Mouse (Mus musculus) cerebellum, postnatal 14 days (tissue): ENCODE data around the gene Pten.
A peak's percentile ranks its signal among the peaks of the same experiment; 100 is the strongest.

Source experiments
- DNase-seq, 2 experiments: peaks; one replicate each; pipeline ENCODE4 v3.0.0; 2021; ENCODE audit warnings: mixed read lengths in 2 of 2

The Pten gene

DNA sequence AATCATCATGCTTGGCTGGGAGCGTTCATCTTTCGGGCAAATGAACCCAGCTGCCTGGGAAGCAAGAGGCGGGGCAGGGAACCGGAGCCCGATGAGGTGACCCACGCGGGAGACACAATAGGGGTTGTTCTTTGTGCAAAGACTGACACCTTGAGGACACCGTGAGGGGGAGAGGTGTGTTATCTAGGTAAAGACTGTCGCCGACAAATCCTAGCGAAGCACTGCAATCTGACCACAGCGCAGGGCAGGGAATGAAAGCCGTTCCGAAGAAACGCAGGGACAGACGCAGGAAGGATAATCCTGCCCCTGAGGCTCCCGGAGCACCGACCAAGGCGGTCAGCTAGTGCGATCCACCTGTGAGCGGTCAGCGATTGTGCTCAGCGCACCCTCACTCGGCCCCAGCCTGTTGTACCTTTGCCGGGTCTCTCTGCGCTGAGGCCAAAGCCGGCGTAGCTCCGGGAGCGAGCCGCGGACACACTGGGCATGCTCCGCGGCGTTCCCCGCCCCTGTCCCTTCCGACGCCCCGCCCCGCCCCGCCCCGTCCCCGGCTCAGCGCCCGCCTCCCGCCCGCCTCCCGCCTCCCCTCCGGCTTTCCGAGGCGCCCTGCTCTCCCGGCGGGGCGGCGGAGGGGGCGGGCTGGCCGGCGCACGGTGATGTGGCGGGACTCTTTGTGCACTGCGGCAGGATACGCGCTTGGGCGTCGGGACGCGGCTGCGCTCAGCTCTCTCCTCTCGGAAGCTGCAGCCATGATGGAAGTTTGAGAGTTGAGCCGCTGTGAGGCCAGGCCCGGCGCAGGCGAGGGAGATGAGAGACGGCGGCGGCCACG is at the start of gene Pten:
TSS of gene Pten (plus strand) at position 598 of the 826 bp plus-strand sequence.
- DNase-seq, result peak; percentile 98 to 99

DNA sequence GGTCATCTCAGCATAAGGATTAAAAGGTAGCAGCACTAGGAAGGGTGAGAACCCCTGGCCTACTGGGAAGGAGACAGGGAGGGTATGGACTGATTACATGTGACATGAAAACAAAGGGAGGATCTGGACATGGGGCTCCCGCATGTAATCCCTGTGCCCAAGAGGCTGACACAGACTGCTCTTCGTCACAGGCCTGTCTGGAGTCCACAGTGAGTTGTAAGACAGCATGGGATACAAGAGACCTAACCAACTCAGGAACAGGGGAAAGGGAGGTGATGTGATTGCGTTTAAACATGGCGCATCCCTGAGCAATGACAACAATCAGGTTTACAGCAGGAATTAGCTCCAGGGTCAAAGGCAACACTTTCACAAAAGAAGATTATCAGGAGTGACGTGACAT is 48.3 kb upstream of the Pten start:
- DNase-seq, result no peak

DNA sequence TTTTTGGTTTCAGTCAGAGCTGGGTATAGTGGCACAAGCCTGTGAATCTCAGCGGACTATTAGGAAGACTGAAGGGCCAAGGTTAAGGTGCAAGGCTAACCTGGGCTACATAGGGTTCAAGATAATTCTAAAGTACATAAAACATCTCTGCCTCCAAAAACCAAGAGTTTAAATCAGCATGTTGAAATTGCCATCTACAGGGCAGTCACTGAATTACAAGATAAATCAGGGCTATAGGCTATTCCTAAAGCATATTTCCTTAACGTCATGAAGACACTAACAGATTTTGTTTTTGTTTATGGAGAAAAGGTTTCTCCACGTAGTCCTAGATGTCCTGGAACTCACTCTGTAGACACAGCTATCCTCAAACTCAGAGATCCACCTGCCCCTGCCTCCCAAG is 47.0 kb upstream of the Pten start:
- DNase-seq, result no peak

DNA sequence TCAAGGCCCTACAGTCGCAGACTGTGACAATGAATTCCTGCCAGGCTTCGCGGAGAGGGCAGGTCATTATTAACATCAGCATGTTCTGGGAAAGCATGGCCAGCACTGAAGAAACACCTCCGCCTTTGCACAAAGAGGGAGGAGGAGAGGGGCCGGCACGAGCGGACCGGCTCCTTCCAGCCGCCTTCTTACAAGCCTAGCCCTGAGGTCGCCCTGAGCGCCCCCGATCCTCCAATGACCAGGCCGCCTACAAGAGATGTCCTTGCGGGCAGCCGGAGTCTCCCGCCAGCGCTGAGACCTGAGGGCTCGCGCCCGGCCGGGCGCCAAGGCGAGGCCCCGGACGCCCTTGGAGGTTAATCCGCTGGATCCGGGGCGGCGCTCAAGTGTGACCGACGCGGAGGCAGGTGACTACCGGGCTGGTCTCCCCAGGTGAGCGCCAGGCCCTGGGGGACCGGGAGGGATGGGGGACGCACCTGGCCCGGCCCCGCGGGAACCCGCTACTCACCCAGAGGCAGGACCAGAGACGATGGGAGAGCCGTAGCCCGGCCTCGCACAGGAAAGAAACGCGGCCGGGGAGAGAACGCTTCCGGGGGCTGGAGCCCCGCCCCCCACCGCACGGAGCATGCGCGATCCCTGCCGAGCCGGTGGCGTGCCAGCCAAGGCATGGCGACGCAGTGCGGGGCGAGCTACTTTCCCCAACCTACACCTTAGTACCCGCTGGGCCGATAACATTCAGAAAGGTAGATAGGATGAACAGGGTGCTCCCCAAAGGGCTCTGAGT is 45.3 kb upstream of the Pten start:
- peak; percentile 97 for DNase-seq

DNA sequence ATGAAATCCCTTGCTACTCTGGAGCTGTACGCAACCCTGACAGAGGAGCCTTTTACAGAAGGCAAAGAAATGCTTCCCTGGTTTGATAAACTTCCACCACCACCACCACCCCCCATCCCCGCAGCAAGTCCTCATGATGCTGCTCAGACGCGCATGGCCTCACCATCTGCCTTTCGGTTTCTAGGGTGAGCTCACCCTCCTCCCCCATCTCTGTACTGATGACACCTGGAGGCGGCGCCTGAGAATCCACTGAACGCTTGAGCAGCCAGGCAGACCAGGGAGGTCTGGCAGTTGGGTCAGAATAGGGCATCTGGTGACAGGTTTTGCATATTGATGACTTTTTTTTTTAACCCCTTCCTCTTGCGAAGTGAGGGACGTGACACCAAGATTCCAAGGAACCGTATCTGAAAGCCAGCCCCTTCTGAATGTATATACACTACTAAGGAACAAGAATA is 44.7 kb upstream of the Pten start:
- peak; percentile 89 to 91 for DNase-seq

DNA sequence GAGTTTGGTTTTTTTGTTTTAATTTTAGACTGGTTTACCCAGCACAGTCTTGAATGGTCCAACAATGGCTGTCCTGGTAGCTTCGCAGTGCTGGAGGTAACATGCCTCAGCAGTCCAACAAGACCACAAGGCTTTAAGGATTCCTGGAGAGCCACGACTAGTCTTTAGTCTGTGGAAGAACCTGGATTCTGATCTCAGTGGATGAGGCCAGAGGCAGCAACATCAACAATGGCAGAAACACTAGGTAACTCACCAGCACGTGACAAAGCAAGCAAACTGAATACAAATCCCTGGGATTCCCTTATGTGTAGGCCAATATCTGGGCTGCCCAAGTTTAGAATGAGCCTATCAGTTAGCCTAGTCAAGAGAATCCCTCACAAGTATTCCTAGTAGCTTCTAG is 43.8 kb upstream of the Pten start:
- peak in 1 of 2 experiments; percentile 10 for DNase-seq

DNA sequence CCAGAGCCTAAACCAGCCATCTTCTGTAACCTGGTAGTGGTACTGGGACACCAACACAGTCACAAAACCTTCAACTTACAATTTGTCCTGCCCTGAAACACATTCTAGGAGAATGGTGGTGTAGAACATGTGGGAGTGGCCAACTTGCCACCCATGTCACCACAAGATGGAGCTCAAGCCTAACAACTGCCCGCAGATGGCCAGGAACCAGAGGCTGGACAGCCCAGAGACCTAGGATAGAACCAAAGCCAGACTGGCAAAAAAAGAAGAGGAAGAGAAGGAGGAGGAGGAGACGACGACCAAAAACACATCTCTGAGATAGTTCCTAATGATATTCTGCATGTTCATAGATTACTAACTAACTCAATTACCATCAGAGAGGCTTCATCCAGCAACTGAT is 42.1 kb upstream of the Pten start:
- DNase-seq, result peak; percentile 89 to 90

DNA sequence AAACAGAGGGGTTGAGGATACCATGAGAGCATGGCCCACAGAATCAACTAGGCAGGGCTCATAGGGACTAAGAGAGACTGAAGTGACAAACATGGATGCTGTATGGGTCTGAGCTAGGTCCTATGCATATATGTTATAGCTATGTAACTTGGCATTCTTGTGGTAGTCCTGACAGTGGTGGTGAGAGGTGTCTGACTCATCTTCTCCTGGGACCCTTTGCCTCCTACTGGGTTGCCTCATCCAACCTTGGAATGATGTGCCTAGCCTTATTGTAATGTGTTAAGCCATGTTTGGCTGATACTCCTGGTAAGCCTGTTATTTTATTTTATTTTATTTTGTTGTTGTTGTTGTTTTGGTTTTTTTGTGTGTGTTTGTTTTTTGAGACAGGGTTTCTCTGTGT is 41.6 kb upstream of the Pten start:
- DNase-seq, result no peak

DNA sequence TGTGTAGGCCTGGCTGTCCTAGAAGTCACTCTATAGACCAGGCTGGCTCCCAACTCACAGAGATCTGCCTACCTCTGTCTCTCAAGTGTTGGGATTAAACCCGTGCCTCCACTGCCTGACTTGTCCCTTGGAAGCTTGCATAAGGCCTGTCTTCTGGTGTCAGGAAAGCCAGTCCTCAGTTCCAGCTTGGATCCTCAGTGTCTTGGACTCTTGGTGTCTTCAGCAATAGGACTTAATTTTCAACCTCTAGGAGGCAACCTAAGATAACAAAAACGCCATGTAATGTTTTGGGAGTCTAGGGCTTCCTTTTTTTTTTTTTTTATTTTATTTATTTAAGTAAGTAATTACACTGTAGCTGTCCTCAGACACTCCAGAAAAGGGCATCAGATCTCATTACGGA is 39.7 kb upstream of the Pten start:
- DNase-seq, result no peak

DNA sequence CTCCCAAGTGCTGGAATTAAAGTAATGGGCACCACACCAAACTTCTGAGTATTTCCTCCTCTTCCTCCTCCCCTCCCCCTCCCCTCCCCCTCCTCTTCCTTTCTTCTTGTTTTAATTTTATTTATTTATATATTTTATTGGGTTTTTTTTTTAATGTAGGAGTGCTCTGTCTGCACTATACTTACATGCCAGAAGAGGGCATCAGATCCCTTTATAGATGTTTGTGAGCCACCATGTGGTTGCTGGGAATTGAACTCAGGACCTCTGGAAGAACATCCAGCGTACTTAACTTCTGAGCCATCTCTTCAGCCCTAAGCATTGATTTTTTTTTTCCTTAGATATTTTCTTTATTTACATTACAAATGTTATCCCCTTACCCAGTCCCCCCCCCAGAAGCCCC is 37.0 kb upstream of the Pten start:
- no peak for DNase-seq

DNA sequence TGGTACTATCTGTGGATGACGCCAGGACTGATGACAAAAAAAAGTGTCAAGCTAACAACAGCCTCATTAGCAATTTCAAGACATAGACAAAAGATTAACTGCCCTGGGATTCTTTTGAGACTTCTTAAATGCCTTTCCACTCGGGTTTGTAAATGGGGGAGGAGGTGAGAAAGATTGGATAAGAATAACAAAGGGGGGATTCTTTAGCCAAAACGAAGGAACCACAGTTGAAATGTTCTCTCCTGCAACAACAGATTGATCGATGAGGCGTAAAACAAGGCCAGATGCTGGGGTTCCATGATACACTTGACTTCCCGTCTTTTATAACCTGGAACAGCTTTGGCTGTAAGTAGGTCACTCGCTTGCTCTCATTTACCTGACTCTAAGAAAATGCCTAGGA is 33.5 kb upstream of the Pten start:
- DNase-seq, result no peak

DNA sequence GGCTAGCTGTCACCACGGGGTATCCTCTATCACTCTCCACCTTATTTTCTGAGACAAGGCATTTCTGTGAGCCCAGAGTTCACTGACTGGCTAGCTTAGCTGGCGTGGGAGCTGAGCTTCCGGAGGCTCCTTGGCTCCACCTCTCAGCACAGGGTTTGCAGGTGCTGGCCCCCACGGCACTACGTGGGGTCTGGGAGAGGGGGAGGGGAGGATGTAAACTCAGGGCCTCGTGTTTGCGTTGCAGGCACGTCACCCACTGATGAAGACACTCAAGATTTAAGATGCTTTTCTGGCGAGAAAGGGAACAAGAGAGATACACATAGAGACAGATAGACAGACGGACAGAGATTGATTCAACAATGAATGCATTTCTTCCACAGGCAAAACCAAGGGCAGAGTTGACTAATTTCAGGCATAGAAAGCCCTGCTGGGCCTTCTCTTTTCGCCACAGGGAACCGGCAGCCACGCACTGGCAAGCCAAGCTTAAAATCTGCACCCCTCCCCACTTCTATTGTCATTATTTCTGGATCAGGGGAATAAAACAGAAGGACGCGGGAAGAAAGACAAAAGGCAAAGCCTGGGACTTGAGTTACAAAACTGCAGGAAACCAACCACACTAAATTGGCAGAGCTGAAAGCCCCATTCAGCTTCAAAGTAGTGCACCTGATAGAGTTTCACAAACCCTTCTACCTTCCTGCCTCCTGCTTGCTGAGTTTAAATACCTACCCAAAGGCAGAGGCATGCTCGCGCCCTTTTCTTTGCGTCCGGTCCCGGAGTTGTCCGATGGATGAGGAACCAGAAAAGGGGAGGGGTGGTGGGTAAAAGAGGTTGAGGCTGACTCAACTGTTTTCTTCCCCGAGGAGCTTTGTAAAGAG is 30.6 kb upstream of the Pten start:
- peak; percentile 27 to 37 for DNase-seq

DNA sequence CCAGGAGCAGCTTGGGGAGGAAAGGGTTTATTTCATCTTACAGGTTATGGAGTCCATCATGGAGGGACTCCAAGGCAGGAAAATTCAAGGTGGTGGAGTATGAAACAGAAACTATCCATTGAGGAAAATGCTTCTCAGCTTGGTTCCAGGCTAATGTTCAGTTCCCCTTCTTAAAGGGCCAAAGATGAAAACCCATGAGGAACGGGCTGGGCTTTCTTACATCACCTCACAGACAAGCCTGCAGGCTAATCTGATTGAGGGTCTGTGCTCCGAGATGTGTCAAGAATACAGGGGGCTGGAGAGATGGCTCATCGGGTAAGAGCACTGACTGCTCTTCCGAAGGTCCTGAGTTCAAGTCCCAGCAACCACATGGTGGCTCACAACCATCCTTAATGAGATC is 27.5 kb upstream of the Pten start:
- DNase-seq, result no peak

DNA sequence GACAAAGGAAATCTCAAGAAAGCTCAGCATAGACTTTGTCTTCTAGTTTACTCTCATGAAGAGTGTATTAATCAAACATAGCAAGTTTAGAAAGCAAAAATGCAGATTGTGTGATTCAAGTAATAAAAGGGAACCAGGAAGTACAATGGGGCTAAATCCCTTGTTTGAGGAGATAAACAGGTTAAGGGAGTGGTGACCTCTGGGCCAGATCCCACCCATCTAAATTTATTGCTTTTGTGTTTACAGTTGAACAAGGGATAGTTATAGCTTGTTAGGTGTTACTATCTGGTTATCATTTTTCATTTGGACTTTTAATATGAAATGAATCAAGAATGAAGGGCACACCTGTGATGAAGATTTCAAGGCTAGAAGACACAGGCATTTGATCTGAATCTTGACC is 24.4 kb upstream of the Pten start:
- no peak for DNase-seq

DNA sequence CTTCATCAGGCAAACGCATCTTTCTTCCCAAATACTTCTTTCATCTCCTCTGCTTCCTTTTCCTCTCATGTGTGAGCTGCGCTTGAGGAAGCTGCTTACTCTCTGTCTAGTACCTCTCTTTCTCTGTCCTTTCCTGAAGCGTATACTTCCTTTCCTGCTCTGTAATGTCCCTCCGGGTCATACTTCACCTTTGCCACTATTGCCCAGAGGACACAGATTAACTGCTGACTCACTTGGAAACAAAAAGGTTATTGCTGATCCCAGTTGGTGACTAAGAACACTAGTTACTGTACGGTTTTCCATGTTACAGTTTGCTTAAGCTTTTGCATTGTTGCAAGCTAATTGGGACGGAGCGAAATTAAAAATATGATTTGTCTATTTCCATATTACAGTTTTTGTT is 19.5 kb upstream of the Pten start:
- no peak for DNase-seq

DNA sequence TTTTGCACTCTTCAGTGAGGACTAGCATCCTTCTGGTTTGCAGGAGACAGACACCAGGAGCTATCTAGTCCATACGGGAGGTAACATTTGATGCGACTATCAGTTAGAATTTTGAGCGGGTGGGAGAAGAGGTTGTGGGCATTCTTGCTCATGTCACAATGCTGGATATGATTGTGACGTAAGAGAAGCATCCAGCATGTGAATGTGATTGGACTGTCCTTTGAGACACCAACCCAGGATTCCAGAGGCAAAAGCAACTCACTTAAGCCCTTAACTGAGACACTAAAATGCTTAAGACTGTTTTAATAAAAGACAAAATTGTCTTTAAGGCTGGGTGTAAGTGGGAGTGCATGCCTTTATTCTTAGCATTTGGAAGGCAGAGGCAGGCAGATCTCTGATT is 17.6 kb upstream of the Pten start, which contains the start of gene Atad1:
TSS of gene Atad1 (minus strand) at position 101 of the 400 bp plus-strand sequence.
- DNase-seq, result no peak

DNA sequence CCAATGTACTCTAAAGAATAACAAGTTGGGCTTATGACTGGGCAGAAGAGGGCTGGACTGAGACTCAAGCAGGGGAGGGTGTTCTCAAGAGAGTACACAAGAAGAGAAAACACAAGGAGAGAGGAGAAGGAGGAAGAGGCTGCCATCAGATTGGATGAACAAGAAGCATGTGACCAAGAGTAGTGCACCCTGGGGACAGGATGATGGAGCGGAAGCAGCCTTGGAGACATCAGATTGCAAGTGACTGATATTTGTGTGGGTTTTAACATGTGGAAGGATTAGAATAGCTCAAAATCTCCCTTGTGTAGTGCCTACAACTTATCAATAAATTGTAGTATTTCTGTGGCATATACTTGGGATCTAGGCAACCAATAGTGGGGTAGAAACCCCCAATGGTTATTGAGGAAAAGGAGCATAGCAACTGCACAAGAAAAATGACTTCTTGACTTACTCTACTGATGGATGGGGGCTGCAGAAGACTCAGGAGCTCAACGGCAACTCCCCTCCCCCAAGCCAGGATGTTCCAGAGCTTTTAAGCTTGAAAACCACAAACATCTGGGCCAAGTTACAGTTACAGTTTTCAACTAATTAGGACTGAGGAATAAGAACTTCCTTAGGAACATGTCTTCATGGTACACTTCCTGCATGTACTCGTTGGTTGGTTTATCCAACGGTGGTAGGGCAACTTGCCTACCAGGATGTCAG is 16.5 kb upstream of the Pten start:
- no peak for DNase-seq

DNA sequence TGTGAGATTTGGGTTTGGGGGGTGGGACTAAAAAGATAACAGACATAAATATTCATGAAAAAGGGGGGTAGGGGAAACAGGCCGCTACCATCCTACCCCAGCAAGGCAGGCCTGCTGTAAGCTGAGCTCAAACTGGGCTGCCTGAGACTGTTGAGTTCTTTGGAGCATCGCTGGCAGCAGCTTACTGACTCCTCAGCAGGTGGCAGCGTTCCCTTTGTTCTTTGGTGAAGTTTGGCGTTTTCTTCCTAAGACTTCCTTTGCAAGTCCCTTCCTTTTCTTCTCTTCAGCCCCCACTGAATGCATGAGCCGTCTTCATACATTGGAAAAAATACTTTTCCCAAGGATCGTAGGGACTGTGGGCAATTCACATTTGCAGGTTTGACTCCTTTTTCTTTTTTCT is 7.9 kb upstream of the Pten start:
- peak in 1 of 2 experiments; percentile 25 for DNase-seq

DNA sequence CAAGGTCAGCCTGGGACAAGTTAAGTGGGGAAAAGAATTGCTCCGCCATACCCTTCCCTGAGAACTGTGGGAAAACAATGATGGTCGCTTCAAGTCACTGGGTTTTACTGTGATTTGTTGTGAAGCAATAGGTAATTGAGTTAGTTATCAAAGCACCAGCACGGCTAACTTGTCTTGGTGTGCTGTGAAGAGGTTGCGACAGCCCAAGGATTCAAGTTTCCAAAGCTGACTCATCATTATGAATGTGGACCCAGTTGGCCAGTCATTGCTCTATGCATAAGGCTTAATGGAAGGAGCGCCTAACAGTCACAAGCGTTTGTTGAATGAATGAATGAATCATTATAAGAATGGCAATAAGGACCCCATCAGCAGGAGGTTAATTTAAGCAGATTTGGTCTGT is 4.9 kb upstream of the Pten start:
- DNase-seq, result no peak

DNA sequence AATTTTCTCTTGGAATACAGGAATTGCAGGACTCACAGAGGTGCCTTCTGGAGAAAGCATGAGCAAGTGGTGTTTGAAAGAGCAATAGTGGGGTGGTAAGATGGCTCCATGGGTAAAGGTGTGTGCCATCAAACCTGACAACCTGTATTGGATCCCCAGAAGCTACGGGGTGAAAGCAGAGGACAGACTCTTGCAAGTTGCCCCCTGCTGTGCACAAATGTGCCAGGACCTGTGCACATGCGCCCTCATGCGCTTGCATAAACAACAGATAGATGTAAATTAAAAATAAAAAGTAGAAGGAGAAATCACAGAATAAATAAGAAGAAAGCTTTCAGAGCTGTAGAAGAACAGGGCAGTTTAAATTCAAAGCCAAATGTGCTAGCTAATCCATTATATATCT is 3.9 kb upstream of the Pten start:
- DNase-seq, result peak; percentile 37 to 40

DNA sequence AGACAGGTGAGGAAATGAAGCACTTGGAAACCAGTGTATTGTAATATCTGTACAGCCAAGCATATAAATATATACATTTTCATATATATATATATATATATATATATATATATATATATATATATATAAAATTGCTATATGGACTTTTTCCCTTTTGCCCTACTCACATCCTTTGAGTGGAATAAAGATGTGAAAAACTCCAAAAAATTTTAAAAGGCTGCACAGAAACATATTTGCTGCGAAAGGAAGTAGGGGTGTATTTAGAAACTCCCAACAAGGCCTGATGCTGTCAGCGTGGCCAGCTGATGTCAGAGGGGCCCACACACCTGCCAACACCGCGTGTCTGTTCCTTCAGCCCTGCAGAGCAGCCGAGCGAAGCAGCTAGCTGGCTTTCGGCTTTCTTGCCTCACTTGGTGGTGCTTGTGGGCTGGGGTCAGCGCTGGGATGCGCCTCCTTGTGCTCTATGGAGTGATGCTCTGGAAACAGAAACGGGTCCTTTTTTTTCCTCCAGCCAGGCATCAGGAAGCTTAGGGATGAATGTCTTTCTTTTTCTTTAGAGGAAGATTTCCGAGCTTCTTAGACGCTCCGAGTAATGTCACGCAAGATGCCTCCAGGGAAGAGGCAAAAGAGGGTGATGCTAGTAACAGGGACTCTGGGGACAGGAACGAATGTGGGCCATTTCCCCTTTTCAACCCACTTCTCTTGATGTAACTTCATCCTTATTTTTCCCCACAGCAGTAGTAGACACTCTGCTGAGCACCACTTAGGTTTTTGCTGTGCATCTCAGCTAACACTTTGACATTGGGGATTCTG is 2.9 kb upstream of the Pten start:
- peak; percentile 46 to 56 for DNase-seq
